Mouse (Mus musculus) thymus, adult 2 months (tissue): ENCODE results near the gene Trim50. TPM values are rescaled to one million over a fixed set of nuclear protein-coding genes. Genes with fewer than 3 reads are reported as not detected.
A peak's percentile ranks its signal among the peaks of the same experiment; 100 is the strongest.

ENCODE experiments used
- DNase-seq: peaks from one replicate; pipeline ENCODE4 v3.0.0; 2021
- H3K27ac ChIP-seq: fragments of 200-500 bp; 2 replicates; pipeline ENCODE4 v1.5.1; 2012; ENCODE audit warnings: low read length, control low read depth; ENCODE audit not compliant: control insufficient read depth, insufficient read depth
- H3K27me3 ChIP-seq: fragments of 200-500 bp; 2 replicates; pipeline ENCODE4 v1.6.1; 2012; ENCODE audit warnings: mild to moderate bottlenecking, low read length, moderate library complexity, mixed read lengths; ENCODE audit not compliant: control insufficient read depth, insufficient read depth
- H3K36me3 ChIP-seq: fragments of 200-500 bp; 2 replicates; pipeline ENCODE4 v1.6.1; 2012; ENCODE audit warnings: mild to moderate bottlenecking, low read length, moderate library complexity; ENCODE audit not compliant: control insufficient read depth, insufficient read depth
- H3K4me1 ChIP-seq: fragments of 200-500 bp; replicated peaks from 2 replicates; pipeline ENCODE4 v1.6.1; 2012; ENCODE audit warnings: low read length; ENCODE audit not compliant: control insufficient read depth, insufficient read depth
- H3K4me3 ChIP-seq: fragments of 200-500 bp; 2 replicates; pipeline ENCODE4 v1.5.1; 2012; ENCODE audit warnings: mild to moderate bottlenecking, low read length, control low read depth, moderate library complexity; ENCODE audit not compliant: control insufficient read depth, insufficient read depth
- CTCF ChIP-seq: fragments of 200-500 bp; IDR thresholded peaks from 2 replicates; pipeline ENCODE4 v1.5.1; 2012; ENCODE audit warnings: mild to moderate bottlenecking, control low read depth, low read length, moderate library complexity, borderline replicate concordance; ENCODE audit not compliant: control insufficient read depth, poor library complexity, insufficient read depth; ENCODE audit errors: extremely low read depth
- POLR2A ChIP-seq: fragments of 200-500 bp; IDR thresholded peaks from 2 replicates; pipeline ENCODE4 v1.6.1; 2012; ENCODE audit warnings: mild to moderate bottlenecking, low read length, control low read depth, moderate library complexity; ENCODE audit not compliant: control insufficient read depth, poor library complexity, insufficient read depth; ENCODE audit errors: extremely low read depth
- WGBS: fragments of 180-500 bp; shearing (Covaris S2); methylation state at CpG from one replicate; pipeline ENCODE4 v1.1.7; 2018; 5-methylcytosine and 5-hydroxymethylcytosine counted together
- polyA plus RNA-seq: library from polyadenylated mRNA; depleted of rRNA; stranded (reverse); fragments of >200 nt; gene quantifications from 2 replicates; pipeline ENCODE4 v1.2.3, GENCODE M21; 2012

Trim50 gene
- polyA plus RNA-seq, 1 experiment, result not detected

DNA sequence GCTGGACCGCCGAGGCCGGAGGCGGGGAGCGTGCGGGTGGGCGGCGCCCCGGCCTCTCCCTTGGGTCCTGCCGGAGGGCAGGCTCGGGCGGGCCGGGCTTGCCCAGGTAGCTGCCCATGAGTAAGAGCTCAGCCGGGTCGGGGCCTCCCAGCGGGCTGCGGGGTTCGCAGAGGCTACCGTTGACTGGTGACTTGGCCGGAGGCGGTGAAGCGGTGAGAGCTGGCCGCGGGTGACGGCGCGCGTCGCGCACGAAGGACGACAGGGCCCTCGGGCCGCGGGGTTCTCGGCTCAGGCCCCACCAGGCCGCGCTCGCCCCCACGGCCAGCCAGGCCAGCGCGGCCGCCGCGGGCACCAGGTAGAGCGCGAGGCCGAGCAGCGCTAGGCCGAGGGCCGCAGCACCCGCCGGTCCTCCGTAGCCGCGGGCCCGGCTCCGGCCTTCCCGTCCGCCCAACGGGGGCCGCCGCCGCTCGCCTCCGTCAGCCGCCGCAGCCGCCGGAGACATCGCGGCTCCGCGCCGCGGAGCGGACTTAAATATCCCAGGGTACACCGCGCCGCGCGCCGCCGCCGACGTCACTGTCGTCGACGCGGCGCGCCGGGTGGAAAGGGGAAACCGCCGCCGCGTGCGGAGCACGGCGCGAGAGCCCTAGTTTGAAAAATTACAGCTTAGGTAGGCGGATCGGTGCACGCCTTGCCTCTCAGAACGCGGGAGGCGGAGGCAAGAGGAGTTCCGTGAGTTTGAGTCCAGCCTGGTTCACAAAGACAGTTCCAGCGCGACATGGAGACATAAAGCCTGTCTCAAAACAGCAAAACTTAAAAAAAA lies 41.1 kb downstream of the Trim50 start, which contains the start of gene Pom121:
TSS of gene Pom121 (minus strand) at position 543 of the 820 bp plus-strand sequence.
- no peak for TF ChIP-seq CTCF
- TF ChIP-seq POLR2A, result peak; percentile 93
- peak within 1 kb of the TSS; percentile 99 for H3K4me3 ChIP-seq
- peaks cover 23% of the 10 kb centered on the region for H3K36me3 ChIP-seq
- H3K4me1 ChIP-seq, result peaks cover 10% of the 10 kb centered on the region; the same call in 1 of the 2 replicates
- under 1% methylated on average over 110 of the region's 110 CpGs for WGBS
- peak; percentile 80 for DNase-seq
- no peaks in the 10 kb centered on the region for H3K27me3 ChIP-seq
- H3K27ac ChIP-seq, result peak within 1 kb of the TSS; percentile 38

- Histone ChIP-seq H3K4me1 (peaks cover 10% of the 10 kb centered on the region; the same call in 1 of the 2 replicates), H3K27me3 (no peaks in the 10 kb centered on the region), H3K27ac (no peak overlapping the region), H3K36me3 (peaks cover 12% of the 10 kb centered on the region), H3K4me3 (no peak overlapping the region)
- WGBS, result 57% methylated on average over 5 of the region's 5 CpGs
- TF ChIP-seq CTCF, result no peak
- no peak for TF ChIP-seq POLR2A
- peak; percentile 37 for DNase-seq
Measured at GRCm38 (mm10) chr5:135395826-135396225, 42.7 kb downstream of the Trim50 start.

DNA sequence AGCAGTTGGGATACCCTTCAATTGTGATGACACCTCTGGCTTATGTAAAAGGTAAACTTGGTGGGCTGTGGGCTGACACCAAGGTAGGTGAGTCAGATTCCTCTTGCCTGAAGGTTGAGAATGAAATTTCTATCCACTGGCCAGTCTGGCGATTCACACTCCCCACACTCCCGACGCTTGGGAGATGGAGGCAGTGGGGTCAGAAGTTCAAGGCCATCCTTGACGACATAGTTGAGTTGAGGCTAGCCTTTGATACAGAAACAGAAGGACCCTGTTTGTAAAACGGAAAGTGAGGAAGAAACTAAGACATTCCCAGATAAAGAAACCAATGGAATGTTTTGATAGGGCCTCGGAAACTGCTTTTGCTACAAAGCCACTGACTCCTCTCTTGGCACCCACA lies 46.3 kb downstream of the Trim50 start:
- Histone ChIP-seq H3K27ac (no peak overlapping the region), H3K4me3 (no peak overlapping the region), H3K27me3 (no peaks in the 10 kb centered on the region)

DNA sequence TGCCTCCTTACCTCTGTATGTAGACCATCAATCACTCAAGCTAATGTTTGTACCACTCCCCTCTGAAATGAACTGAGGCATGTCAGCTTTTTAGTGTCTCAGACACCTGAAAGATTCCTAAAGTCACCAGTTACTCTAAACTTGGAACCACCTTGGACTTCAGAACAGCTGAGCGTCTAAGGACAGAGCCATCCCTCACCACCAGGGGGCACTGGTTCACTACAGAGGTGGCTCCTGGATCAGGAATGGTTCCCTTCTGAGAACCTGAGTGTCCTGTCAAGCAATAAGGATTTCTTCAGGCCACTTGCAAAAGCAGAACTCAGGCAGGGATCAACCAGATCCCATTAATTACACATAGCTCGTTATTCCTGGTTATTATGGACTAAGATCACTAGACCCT lies 47.1 kb downstream of the Trim50 start:
- Histone ChIP-seq H3K4me1 (no peaks in the 10 kb centered on the region), H3K27ac (no peak overlapping the region), H3K4me3 (no peak overlapping the region), H3K27me3 (no peaks in the 10 kb centered on the region), H3K36me3 (no peaks in the 10 kb centered on the region)
- peak; percentile 75 for DNase-seq
- WGBS, result 6% methylated on average over 2 of the region's 2 CpGs
- TF ChIP-seq POLR2A, result no peak
- TF ChIP-seq CTCF, result peak; percentile 31; the same call in 1 of the 2 replicates

More for the DNA sequence above, 46.3 kb downstream of the Trim50 start:
- TF ChIP-seq CTCF, result no peak
- no peak for TF ChIP-seq POLR2A
- no peak for DNase-seq
- no peaks in the 10 kb centered on the region for H3K36me3 ChIP-seq
- WGBS, result 91% methylated on average over 6 of the region's 6 CpGs
- H3K4me1 ChIP-seq, result peaks cover 5% of the 10 kb centered on the region; the same call in 1 of the 2 replicates

DNA sequence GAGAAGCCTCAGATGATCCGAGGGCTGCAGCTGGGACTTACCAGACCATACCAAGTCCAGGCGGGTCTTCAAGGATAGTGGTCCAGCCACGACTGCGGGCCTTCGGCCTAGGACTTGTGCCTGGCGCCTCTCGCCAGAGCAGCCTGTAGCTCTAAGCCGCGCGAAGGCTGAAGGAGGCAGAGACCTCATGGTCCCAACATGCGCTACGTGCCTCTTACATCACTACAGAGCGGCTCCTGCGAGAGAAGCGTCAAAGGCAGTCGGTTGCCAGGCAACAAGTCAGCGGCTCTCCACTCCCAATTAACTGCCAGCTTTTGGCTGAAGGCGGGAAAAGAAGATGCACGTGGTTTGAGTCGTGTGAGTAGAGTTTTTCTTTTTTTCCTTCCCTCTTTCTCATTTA lies 51.5 kb downstream of the Trim50 start:
- Histone ChIP-seq H3K36me3 (no peaks in the 10 kb centered on the region), H3K4me3 (no peak overlapping the region), H3K27me3 (no peaks in the 10 kb centered on the region), H3K4me1 (0 out of 2 replicates have a peak, but pooled peaks cover 2% of the 10 kb centered on the region), H3K27ac (no peak overlapping the region)
- TF ChIP-seq POLR2A, result no peak
- no peak for TF ChIP-seq CTCF
- WGBS, result 71% methylated on average over 20 of the region's 20 CpGs
- DNase-seq, result no peak

GRCm38 (mm10) chr5:135405437-135405836 lies 52.3 kb downstream of the Trim50 start:
- no peak for DNase-seq
- 91% methylated on average over 9 of the region's 9 CpGs for WGBS
- peaks cover 5% of the 10 kb centered on the region; the same call in 1 of the 2 replicates for H3K4me1 ChIP-seq
- no peak overlapping the region for H3K27ac ChIP-seq
- no peaks in the 10 kb centered on the region for H3K36me3 ChIP-seq
- H3K4me3 ChIP-seq, result no peak overlapping the region
- no peak for TF ChIP-seq POLR2A
- no peak for TF ChIP-seq CTCF
- no peaks in the 10 kb centered on the region for H3K27me3 ChIP-seq

DNA sequence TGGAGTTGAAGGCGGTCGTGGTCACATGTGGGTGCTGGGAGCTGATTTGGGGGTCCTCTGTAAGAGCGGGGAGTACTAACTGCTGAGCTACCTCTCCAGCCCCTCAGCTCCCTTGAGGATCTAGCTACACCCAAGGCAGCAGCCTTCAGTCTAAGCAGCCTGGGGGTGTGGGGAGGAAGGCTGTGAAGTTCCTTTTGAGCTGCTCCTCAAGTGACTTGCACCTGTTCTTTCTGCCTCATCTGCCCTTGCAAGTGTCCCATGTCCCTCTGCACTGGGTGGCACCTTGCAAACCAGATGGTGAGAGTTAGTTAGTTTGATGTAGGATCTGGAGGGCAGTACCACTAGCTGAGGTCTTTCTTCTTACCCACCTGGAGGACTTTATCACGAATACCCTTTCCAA lies 55.0 kb downstream of the Trim50 start:
- no peak for DNase-seq
- 74% methylated on average over 4 of the region's 4 CpGs for WGBS
- H3K36me3 ChIP-seq, result no peaks in the 10 kb centered on the region
- peaks cover 6% of the 10 kb centered on the region; the same call in 1 of the 2 replicates for H3K4me1 ChIP-seq
- H3K27me3 ChIP-seq, result no peaks in the 10 kb centered on the region
- TF ChIP-seq POLR2A (no peak), CTCF (no peak)
- H3K4me3 ChIP-seq, result no peak overlapping the region
- no peak overlapping the region for H3K27ac ChIP-seq
